Mouse (Mus musculus): ENCODE results near the gene Rplp2. TPM values are rescaled to one million over a fixed set of nuclear protein-coding genes. Genes with fewer than 3 reads are reported as not detected.

Rplp2 gene
- total RNA-seq, 2 experiments from 2014 or later: 949 to 1,096 TPM

DNA sequence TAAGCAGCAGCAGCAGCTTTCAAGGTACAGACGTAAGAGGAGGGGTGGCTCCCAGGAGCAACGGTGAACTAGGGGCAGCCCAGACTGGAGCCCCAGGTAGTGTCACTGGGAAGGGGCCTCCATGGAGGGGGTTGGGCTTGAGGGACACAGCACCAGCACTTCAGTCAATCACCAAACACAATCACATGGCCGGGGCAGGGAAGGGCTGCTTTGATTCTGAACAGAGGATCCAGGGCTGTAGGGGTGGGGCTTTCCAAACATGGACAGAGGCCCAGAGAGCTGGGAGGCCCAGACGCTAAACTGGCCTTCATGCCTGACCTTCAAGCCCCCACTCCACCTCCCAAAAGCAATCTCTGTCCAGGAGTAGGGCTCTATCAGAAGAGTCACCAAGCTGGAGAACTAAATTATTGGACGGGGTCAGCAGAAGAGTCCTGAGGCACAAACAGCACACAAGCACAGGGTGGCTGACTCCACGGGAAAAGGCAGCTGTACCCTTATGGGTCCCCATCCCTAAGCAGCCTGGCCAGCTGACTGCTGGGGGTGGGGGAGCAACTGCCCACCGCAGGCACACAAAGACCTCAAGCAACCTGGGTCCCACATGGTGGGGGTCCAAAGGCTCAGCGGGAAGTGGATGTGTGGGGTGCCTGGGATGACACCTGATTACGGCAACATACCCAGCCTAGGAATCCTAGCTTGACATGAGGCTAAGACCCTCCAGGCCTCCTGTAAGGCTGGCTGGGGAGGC is 17.2 kb upstream of the Rplp2 start:
- no peak for DNase-seq (ENCODE audit: low spot score in 2 of 2)

DNA sequence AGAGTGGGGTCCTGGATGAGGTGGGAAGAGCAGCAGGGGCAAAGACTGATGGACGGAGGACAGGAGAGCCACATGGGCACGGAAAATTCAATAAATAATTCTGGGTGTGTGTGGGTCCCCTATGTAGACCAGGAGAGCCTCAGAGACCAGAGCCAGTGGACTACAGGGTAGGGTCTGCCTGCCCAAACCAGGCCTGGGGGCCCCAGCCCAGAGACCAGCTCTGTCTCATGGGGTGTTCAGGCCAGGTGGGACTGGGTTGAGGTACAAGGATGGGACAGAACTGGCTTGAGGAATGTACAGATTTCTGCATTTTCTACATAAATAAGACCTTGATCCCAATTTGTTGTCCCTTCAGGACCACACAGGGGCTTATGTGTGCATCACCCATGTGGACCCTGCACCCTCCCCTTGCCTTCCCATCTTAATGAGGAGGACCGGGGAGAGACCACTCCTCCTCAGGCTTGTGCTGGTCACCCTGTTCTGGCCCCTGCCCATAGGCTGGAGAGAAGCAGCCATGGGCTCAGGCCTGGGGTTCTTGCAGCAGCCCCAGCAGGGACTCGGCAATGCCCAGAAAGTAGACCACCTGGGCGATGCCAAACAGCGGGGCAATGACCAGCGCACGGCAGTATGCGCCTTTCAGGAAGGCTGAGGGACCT is 16.5 kb upstream of the Rplp2 start:
- DNase-seq (ENCODE audit: low spot score in 2 of 2): no peak

DNA sequence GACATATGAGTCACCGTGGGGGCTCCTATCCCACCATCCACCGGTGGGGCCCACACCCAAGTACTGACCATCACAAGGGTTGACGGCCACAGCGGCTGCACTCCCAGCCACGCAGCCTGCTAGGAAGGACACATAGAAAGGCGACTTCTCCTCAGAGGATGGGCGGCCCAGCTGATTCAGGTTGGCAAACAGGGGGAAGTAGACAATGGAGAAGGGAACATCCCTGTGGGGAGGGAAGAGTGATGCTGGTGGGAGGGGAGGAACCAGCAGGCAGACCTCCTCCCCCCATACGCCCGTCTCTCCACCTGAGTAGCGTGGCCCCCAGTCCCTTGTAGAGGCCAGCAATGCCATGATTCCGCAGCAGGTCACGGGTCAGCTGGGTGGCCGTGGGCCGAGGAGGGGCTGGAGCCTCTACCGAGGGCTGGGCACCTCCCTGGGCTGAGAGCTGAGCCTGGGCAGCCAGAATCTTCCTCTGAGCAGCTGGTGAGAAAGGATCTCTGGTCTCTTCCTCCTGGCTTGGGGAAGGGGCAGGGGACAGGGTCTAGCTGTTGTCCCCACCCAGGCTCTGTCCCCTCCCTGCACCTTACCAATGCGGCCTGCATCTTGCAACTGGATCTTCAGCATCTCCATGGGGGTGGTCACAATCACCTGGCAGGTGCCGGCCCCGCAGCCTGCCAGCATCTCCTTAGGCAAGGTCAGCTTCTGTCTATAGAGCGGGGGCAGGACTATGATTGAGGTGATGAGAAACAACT is 15.6 kb upstream of the Rplp2 start:
- no peak for DNase-seq (ENCODE audit: low spot score in 2 of 2)

DNA sequence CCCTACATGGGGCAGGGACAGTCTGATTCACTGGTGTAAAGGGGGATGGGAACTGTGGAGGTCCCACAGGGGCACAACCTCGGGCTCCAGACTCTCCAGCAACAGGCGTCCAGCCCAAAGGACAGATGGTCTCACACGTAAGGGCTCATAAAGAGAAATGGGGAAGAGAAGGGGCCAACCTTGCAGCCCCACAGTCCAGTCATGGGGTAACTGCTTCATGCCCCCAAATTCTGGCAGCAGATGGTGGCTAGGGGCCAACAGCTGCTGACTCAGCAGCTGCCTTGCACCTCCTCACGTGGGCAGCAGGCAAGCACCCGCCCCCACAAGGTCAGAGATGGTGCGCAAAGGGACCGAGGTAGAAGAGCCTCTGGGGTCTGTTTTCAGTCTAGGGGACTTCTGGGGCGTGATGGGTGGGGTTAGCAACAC is 15.0 kb upstream of the Rplp2 start:
- peak; percentile 66 to 74 for DNase-seq (ENCODE audit: low spot score in 2 of 2)

DNA sequence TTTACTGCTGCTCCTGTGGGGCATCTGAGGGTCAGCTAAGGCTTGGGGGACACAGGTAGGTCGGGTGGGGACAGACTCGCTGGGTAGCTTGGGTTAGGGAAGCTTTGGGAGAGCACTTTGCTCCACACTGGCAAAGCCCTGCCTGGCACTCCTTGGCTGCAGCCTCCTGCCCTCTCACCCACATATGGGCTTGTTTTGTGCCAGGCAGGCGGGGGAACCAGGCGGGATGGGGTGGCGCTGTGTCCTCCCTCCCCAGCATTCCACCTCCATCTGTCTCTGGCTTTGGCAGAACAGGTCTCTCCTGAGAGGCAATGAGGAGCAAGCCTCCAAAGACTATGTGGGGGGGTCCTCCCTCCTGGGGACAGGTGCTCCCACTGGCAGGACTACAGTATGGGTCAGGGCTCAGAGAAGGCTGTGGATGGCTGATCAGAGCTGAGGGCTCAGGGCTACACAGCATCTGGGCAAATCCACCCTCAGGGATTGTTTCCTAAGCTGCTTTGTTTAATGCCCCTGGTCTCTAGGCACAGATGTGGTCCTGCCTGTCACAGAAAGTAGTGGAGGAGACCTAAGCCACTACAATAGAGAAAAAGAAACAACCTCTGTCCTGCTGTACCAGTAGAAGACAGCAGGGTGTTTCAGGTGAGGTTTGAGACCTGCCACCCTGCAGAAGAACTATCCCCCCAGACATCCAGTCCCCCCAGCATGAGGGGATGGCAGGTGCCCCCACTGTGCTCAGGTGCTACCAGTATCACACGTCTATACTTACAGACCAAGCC is 14.2 kb upstream of the Rplp2 start:
- DNase-seq (ENCODE audit: low spot score in 2 of 2): peak in 1 of 2 experiments; percentile 66

DNA sequence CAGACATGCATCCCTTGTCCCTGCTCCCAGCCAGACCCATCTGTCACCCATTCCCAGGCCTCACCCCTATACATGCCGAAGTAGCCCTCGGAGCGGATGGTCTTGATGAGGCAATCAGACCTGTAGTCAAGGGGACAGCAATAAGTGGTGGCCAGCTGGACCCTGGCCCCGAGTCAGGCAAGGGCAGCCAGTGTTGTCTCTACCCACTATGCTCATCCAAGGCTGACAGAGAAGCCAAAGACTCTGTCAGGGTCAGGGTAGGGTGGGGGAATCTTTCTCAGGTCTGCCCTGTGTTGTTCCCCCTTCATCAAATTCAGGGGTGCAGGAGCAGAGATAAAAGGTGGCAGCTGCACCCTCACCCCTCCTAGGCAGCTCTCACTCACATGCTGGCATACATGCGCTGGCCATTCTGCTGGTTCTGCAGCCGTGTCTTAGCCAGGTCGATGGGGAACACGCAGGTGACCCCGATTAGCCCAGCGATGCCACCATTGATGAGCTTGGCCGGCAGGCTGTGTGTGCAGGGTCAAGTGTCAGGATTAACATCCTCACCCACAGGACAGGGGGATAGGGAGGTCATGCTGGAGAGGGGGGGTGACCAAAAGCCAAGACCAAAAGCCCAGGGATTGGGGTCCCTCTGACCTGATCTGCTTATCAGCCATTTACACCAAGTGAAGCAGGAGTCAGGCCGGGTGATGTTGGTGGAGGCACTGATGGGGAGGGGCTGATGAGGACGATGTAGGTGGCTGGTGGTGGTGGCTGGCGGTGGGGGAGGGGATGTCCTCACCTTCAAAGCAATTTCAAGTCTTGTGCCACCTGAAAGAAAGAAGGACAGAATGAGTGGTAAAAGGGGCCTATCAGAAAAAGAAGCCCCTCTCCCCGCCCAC is 13.4 kb upstream of the Rplp2 start:
- no peak for DNase-seq (ENCODE audit: low spot score in 2 of 2)

DNA sequence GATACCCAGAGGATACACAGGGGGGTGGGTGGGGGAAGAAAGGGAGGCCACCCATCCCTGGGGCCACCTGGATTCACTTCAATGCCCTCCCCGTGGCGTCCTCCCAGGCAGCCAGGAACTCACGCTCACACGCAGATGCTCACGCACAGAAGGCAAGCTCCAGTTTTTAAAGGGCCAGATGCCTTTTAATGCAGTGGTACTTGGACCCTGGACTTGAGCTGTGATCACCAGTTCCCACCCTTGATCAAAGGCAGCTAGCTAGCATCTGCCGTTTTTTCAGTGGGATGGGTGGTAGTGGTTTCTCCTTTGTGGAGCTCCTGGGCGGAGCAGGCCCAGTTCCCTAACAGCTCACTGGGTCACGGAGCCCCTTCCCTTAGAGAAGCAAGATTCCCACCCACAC is 12.7 kb upstream of the Rplp2 start:
- no peak for DNase-seq (ENCODE audit: low spot score in 2 of 2)

DNA sequence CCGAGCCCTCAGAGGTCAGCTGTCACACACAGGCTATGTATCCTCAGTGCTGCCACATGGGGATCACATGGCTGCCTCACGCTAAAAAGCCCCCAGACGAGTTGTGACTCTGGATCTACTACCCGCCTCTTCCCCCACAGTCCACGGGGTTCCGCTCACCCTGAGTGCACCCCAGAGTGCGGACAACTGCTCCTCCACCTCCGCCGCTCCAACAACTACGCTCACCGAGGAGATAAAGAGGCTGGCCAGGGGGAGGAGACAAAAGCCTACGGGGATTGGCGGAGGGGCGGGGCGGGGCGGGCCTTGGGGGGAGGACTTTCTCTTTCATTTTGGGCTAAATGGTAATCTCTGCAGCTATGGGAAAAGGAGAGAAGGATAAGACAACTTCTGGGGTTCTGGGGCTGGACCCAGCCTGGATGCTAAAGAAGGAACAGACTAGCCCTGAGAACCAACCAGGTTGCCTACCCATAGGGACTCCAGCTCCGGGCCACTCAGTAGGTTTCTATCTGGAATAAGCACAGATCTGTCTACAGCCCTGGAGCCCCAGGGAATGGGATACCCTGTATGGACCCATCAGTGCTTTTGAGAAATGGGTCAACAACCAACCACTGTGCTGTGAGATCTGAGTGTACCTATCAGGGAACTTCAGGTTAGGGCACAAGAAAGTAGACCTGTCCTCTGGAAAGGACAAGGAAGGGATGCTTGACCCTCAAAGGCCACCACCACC is 11.9 kb upstream of the Rplp2 start:
- peak; percentile 69 to 71 for DNase-seq (ENCODE audit: low spot score in 2 of 2)

DNA sequence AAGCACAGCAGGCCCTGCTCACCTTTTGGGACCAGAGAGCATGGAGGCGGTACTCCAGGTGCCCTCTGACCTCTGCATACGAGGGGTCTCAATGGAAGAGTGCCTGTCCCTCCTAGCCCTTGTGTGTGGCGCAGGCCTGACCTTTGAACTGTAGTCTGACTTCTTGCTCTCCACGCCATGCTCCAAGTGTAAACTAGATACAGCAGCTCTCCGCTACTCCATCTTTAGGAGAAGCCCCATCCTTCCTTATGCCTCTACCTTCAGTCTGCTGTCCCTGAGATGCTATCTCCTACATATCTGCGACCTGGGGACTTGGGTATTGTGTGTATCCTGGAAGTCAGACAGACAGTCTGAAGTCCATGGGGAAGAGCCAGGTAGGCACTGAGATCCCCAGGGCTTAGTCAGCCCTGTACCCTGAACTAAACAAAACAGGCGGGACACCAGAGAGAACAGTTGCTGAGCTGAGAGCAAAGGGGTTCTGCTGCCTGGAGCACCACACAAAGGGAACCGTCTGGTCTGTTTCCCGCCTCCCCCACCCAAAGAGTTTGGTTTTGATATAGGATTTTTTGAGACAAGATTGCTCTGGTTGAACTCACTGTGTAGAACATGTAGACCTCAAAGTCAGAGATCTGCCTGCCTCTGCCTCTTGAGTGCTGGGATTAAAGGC is 11.2 kb upstream of the Rplp2 start:
- no peak for DNase-seq (ENCODE audit: low spot score in 2 of 2)

DNA sequence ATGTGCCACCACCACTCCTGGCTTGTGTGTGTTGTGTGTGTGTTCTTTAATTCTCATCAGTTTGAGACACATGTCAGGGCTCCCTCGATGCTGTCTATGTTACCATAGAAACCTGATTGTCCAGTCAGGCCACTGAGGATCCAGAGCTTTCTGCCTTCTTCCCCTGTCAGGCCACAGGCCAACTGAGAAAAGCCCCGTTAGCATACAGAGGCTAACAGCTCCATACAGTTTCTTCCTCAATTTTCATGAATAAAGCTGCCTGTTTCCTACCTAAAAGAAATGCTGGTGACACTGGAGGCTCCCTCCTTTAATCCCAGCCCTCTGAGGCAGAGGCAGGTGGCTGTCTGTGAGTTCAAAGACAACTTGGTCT is 10.7 kb upstream of the Rplp2 start:
- no peak for DNase-seq (ENCODE audit: low spot score in 2 of 2)

DNA sequence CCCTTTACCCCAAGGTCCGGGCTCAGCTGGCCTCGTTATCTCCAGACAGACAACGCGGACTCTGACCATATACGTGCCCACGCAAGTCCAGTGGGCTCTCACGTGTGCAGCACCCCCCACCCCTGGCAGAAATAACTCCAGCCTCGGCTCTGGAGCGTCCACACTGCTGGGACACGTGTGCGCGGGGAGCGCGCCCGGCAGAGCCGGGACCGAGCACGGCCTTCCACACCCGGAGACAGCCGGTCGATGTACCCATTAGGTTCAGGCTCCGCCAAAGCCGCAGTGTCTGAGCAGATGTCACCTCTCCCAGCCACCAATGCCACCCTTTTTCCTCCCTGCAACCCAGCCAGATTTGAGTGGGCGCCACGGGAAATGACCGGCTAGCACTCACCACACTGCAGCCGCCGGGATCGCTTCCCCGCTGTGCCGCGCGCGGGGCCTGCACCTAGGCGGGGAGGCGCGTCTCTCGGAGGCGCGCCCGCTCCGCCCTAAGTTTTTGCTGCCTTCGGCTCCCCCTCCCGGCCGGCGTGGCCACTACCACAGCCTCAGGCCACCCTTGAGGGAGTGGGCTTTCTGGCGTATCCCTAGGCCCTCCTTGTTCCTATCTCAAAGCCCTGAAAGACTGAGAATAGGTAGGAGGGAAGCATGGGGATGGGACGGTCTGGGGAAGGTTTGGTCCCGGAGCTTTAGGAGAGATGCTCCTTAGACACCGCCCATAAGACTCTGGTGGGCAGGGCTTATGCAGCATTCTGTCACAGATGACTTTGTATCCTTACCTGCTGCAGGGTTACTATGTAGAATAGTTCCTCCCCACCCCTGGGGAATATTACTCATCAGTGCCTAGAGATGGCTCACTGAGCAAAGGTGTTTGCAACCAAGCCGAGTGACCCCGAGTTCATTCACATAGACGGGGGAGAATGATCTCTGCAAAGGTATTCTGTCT is 9.7 kb upstream of the Rplp2 start, which contains the start of gene Slc25a22:
Slc25a22 (minus strand) TSS at position 715 of the 943 bp plus-strand sequence.
- peak; percentile 82 to 85 for DNase-seq (ENCODE audit: low spot score in 2 of 2)

DNA sequence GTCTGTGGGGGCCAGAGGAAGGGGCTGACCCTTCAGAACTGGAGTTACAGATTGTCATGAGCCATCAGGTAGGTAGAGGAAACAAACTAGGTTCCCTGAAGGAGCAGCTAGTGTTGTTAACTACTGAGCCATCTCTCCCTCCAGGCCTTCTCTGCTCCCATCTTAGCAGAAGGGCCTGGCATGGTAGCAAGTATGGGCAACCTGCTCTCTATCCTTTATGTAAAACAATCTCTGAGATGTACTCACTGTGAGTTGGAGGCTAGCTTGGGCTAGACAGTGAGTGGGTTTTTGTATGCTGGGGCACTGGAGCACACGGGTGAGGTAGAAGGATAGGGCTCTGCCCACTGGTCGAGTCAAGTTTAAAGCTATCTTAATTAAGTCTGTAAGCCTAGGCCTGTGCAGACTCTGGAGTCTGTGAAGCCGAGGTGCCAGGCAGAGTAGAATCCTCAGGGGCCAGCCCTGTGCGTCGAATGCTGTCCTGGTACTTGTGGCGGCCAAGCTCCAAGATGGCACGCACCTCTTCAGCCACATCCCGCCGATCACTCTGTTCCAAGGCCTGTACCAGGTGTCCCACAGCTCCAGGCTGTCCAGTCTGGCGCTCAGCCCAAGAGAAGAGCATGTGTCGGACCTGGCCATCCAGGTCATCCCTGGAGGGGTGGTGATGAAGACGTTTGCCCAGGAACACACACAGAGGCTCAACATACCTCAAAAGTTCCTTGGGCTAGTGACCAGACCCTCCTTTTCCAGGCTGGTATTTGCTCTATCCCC is 8.8 kb upstream of the Rplp2 start:
- DNase-seq (ENCODE audit: low spot score in 2 of 2): no peak

DNA sequence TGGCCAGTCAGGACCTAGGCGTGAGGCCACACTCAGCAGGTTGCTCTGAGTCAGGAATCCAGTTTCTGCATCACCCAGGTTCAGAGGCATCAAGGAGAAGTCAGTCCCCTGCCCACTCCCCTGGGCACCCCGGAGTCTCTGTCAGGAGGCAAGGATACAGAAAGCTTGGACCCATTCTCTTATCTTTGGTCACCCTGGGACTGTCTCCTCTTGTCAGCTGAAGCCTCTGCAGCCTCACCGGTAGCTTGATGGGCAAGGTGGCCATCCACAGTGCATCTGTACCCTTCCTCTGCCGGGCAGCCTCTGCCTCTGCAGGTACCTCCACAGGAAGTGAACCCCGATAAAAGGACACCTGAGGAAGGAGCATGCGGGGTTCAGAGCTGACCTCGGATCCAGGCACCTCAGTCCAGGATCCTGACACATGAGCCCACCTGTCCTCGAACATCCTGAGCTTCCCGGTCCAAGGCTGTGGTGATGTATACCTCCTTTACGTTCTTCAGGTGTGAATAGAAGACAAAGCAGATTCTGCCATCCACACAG is 8.0 kb upstream of the Rplp2 start:
- DNase-seq (ENCODE audit: low spot score in 2 of 2): no peak

DNA sequence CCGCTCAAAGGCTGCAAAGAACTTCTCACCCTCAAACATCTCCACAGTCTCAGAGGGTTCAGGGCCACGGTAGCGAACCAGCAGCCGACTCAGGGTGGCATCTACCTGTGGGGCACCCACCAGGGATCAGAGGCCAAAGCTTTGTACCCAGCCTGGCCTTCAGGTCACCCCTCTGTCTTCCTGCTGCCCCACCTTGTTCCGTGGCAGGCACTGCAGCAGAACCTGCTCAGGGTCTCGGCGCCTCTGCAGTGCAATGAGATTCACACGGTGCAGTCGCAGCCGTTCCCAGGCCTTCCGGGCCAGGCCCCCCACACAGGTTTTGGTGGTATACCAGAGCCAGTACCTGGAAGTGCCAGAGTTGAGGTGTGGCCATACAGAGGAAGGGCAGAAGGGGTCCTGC is 7.4 kb upstream of the Rplp2 start:
- DNase-seq (ENCODE audit: low spot score in 2 of 2): no peak

DNA sequence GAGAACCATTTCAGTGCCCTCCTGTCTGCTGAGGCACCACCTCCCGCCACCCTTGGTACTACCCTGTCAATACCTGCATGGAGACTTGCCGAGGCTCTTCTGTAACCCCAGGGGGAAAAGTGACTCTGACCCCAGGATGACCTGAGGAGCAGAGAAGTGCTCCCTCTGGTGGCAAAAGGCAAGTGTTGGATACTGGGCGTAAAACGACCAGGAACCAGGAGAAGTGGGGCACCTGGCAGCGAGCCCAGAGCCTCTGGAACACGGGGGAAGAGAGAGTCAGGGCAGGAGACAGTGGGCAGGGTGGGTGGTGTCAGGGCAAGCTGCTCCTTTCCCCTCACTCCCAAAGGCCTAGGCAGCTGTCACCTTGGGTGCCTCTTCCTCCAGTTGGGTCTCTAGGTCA is 6.6 kb upstream of the Rplp2 start:
- no peak for DNase-seq (ENCODE audit: low spot score in 2 of 2)

DNA sequence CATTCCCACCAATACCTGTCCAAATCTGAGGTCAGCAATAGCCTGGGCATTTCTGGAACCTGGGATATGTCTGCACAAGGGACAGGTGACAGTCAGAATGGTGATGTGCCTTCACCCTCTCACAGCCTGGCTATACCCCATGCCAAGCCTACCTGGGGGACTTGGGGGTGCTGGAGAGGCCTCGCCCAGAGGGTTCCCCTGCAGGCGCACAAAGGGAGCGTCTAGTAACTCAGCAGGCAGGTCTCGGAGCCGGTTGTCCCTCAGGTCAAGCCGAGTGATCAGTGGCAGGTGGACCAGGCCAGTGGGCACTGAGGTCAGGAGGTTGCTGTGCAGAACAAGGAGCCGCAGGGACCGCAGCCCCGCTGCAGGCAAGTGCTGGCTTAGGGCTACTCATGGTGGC is 5.7 kb upstream of the Rplp2 start:
- no peak for DNase-seq (ENCODE audit: low spot score in 2 of 2)

DNA sequence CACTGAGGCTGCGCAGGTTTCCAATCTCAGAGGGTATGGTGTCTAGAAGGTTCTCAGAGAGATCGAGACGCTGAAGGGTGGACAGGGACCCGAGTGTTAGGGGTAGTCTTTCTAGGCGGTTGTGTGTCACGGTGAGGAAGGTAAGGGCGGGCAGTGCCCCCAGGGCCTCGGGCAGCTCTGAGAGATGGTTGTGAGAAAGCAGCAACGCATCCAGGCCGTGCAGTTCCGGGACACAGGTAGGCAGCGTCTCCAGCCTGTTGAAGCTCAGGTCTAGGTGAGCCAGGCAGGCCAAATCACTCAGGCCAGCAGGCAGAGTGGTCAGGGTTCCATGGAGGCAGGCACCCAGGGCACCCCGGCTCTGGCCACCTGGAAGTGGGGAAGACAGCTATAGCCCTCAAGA is 5.0 kb upstream of the Rplp2 start:
- DNase-seq (ENCODE audit: low spot score in 2 of 2): no peak

Data from adrenal gland, adult 18-20 months (tissue).